Mouse (Mus musculus) lung, postnatal 0 days (tissue): Measurements from ENCODE around the gene Dnajb2. TPM values are rescaled to one million over a fixed set of nuclear protein-coding genes. Genes with fewer than 3 reads are reported as not detected.

Experiments
- ATAC-seq: fragments of 200-750 bp; cut with Nextera tagmentation; 2 replicates; pipeline ENCODE4 v1.8.0; 2017; ENCODE audit warnings: moderate library complexity
- DNase-seq: peaks from one replicate; pipeline ENCODE4 v3.0.0-alpha.2; 2016; ENCODE audit warnings: low spot score
- H3K27ac ChIP-seq: fragments of 300-500 bp; sonication (generic); 2 replicates; pipeline ENCODE4 v1.5.1; 2014; ENCODE audit warnings: antibody characterized with exemption, mild to moderate bottlenecking, low read length, mixed read lengths
- H3K27me3 ChIP-seq: fragments of 300-500 bp; sonication (generic); replicated peaks from 2 replicates; pipeline ENCODE4 v1.6.1; 2014; ENCODE audit warnings: low read length, mixed read lengths; ENCODE audit not compliant: insufficient read depth
- H3K36me3 ChIP-seq: fragments of 300-500 bp; sonication (generic); 2 replicates; pipeline ENCODE4 v1.6.1; 2014; ENCODE audit warnings: low read length, mixed read lengths; ENCODE audit not compliant: insufficient read depth
- H3K4me1 ChIP-seq: fragments of 300-500 bp; sonication (generic); 2 replicates; pipeline ENCODE4 v1.6.1; 2014; ENCODE audit warnings: antibody characterized with exemption, low read depth, low read length, mixed read lengths; ENCODE audit not compliant: insufficient read depth
- H3K4me2 ChIP-seq: fragments of 300-500 bp; sonication (generic); replicated peaks from 2 replicates; pipeline ENCODE4 v1.6.1; 2014; ENCODE audit warnings: low read depth, mild to moderate bottlenecking, low read length, moderate library complexity, mixed read lengths
- H3K4me3 ChIP-seq: fragments of 300-500 bp; sonication (generic); 2 replicates; pipeline ENCODE4 v1.5.1; 2014; ENCODE audit warnings: low read depth, low read length
- H3K9ac ChIP-seq: fragments of 300-500 bp; sonication (generic); replicated peaks from 2 replicates; pipeline ENCODE4 v1.6.1; 2014; ENCODE audit warnings: low read depth, mild to moderate bottlenecking
- H3K9me3 ChIP-seq: fragments of 300-500 bp; sonication (generic); 2 replicates; pipeline ENCODE4 v1.6.1; 2016; ENCODE audit warnings: low read length, mixed read lengths
- CTCF ChIP-seq: IDR thresholded peaks from 2 replicates; pipeline ENCODE4 v1.5.1; 2016; ENCODE audit warnings: antibody characterized with exemption, mild to moderate bottlenecking
- EP300 ChIP-seq: IDR thresholded peaks from 2 replicates; pipeline ENCODE4 v1.6.1; 2016; ENCODE audit warnings: antibody characterized with exemption, mild to moderate bottlenecking, control low read depth
- WGBS: fragments of 180-500 bp; shearing (Covaris S2); extraction: QIAGEN DNeasy Blood & Tissue Kit; methylation state at CpG from one replicate; pipeline ENCODE4 v1.1.7; 2014; 5-methylcytosine and 5-hydroxymethylcytosine counted together
- polyA plus RNA-seq: library from polyadenylated mRNA; unstranded; fragments of >200 nt; fragmentation: Nextera tagmentation; extraction: Ambion mirVana; gene quantifications from 2 replicates; pipeline ENCODE4 v1.2.1, GENCODE M21; 2015

Gene Dnajb2
- polyA plus RNA-seq, 1 experiment from 2014 or later, result 40.1 TPM

DNA sequence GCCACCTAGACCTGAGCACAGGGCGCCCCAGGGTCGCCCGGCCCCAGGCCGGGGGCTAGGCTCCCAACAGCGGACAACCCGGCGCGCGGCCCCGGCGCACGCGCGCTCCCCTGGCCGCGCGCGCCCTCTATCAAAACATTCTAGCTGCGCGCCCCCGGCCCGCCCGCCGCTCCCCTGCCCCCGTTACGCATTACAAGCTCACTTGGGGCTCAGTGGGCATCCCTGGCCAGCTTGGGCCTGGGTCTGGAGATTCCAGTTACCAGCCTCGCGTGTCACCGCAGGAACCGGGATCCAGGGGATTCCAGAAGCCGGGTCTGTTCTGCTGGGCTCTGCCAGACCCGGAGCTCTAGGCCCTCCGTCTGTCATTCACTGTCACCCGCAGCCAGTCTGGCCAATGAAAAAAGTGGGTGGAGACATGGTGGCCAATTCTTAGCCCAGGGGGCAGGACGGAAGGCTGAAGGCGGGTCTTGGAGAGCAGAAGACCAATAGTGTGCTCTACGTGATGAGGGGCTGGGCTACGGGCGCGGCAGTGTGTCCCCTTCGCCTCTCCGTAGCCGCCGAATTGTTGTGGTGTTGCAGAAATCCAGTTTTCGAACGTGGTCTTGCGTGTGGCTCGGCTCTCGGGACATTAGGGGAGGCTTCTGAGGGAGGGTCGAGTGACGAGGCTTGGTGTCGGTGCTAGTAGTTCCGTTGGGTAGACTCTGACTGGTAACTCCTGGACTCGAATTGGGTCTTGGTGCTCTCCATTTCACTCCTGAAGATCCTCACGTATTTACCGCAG, 44.4 kb upstream of the Dnajb2 start, which contains the start of the genes Ankzf1 and Atg9a:
Gene Ankzf1 (plus strand): TSS at position 530 of the 781 bp plus-strand sequence.
Gene Atg9a (minus strand): TSS at position 575 of the 781 bp plus-strand sequence.
- peak; percentile 99 for ATAC-seq
- WGBS, result 1% methylated on average over 55 of the region's 56 CpGs
- H3K4me1 ChIP-seq, result peaks cover 10% of the 10 kb centered on the region; the same call in 1 of the 2 replicates
- DNase-seq, result peak; percentile 100
- peak within 1 kb of the TSS; percentile 67 for H3K4me2 ChIP-seq
- H3K27me3 ChIP-seq, result no peaks in the 10 kb centered on the region
- H3K9ac ChIP-seq, result peak within 1 kb of the TSS; percentile 96
- peaks cover 13% of the 10 kb centered on the region; the same call in 1 of the 2 replicates for H3K36me3 ChIP-seq
- TF ChIP-seq EP300 (peak; percentile 53; the same call in 1 of the 2 replicates), CTCF (peak; percentile 17; the same call in 1 of the 2 replicates)
- H3K27ac ChIP-seq, result peak within 1 kb of the TSS; percentile 94
- peak within 1 kb of the TSS; percentile 88 for H3K4me3 ChIP-seq
- H3K9me3 ChIP-seq, result no peaks in the 10 kb centered on the region

DNA sequence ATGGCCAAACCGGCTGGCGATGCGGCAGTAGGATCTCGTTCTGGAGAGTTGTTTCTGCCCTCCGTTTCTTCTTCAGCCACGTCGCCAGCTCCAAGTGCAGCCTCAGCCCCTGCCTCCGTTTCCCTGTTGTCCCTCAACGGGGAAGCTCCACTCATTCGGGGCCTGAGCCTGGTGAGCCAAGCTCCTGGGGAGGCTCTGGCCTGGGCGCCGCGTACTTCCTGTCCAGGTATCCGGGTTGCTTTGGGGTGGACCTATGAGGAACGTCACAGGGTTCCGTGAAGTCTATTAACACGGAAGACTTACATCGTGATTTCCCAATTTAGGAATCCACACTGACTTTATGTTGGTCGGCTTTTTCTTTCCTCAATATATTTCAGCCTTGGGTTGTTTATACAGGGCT, 43.8 kb upstream of the Dnajb2 start:
- H3K36me3 ChIP-seq, result peaks cover 18% of the 10 kb centered on the region; the same call in 1 of the 2 replicates

DNA sequence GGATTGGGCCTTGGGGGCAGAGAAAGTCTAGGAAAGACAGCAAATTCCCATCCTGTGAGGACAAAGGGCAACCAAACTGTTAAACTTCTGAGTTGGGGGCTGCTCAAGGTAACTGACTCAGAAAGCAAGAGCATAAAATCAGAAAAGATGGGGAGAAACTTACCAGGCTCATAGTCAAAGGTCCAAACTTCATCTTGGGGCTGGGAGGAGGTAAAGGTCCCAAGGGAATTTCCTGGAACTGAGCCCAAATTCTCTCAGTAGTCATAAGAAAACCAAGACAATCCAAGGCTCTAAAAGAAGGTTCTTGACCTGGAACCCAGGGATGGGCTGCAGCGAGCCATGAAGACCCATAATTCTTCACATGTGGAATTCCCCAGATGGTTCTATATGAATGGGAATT, 35.0 kb upstream of the Dnajb2 start:
- DNase-seq (no peak), ATAC-seq (no peak)
- 85% methylated on average over 1 of the region's 1 CpGs for WGBS
- Histone ChIP-seq H3K9ac (no peak overlapping the region), H3K4me3 (no peak overlapping the region), H3K4me2 (no peak overlapping the region), H3K27ac (no peak overlapping the region), H3K4me1 (no peaks in the 10 kb centered on the region), H3K27me3 (no peaks in the 10 kb centered on the region), H3K36me3 (peaks cover 34% of the 10 kb centered on the region), H3K9me3 (no peaks in the 10 kb centered on the region)
- no peak for TF ChIP-seq EP300
- TF ChIP-seq CTCF, result no peak

More for the DNA sequence above, 43.8 kb upstream of the Dnajb2 start:
- WGBS, result 0% methylated on average over 19 of the region's 19 CpGs
- peak; percentile 79 for DNase-seq
- no peaks in the 10 kb centered on the region for H3K27me3 ChIP-seq
- TF ChIP-seq CTCF, result no peak
- no peak for TF ChIP-seq EP300
- peak overlapping the region; percentile 67 for H3K4me2 ChIP-seq
- peak overlapping the region; percentile 96 for H3K9ac ChIP-seq
- ATAC-seq, result peak; percentile 62
- H3K9me3 ChIP-seq, result no peaks in the 10 kb centered on the region
- peak overlapping the region; percentile 94 for H3K27ac ChIP-seq
- peaks cover 10% of the 10 kb centered on the region; the same call in 1 of the 2 replicates for H3K4me1 ChIP-seq
- peak overlapping the region; percentile 88 for H3K4me3 ChIP-seq

DNA sequence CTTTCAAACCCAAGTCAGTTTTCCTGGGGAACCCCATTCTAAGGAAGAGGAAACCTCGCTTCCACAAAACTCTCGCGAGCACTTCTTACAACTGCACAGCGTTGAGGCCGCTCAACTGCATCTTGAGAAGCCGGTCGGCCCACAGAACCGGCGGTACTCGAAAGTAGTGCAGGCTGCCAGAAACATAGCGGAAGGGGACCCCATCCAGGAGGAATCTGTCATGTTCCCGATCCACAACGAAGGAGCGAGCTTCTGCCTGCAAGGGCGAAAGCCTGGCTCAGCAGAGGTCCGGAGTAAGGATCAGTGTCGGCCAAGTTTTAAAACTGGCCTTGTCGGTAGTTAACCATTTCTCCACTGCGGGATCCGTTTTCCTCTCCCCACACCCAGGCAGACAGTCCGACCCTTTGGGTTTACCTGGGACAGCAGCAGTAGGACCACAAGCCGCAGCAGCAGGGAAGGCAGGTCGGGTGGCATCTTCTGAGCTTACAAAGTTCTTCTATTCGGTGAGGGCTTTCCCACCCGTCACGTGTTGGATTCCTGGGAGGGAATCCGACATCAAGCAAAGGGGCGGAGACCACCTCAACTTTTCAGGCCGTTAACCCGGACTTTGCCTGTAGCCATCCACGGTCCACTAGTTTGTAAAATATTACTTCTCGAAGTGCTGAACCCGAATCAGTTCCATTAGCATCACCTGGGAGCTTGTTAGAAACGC, 27.1 kb upstream of the Dnajb2 start:
- peak; percentile 72 for DNase-seq

DNA sequence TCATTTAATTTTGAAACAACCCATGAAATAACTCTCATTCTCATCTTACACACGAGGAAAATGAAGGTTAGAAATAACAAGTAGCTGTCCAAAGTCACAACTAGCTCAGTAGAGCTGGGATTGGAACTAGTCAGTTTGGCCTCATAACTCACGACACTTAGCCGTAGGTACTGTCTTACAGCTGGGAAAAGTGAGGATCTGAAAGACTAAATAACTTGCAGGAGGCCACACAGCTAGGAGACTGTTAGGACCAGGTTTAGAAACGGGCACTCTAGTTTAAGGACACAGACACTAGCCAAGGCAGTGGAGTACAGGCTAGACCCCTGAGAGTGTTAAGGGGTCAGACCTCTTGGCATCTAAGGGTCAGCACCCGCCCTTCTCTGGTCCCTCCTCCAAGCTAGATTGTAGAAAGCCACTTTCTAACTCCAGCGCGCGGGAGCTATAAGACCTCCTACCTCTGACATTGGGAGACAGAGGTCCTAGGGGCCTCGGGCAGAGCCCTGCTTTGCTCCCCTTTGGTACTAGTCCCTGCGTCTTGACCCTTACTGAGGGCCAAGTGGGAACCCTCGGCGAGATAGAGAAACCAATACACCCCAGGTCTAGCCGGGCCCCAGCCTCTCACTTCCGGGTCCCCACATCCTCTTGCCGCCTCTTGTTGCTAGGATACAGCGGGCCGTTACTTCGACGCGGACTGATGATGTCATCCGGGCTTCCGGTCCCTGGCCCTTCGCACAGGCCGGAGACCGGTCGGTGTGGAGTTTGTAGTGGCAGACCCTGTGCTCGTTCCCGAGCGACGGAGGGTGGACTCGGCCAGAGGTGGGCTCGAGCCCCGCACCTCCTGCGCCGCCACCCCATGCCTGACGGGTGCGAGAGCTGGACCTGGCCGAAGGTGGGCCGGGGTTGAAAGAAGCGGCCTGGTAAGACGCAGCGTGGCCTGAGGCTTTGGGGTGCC, 25.8 kb upstream of the Dnajb2 start, which contains the start of the genes Glb1l and Stk16:
Gene Glb1l (minus strand): TSS at position 678 of the 952 bp plus-strand sequence.
Gene Stk16 (plus strand): TSS at position 703 of the 952 bp plus-strand sequence.
- Histone ChIP-seq H3K9ac (peak within 1 kb of the TSS; percentile 96), H3K27ac (peak within 1 kb of the TSS; percentile 70), H3K9me3 (no peaks in the 10 kb centered on the region), H3K36me3 (peaks cover 10% of the 10 kb centered on the region; the same call in 1 of the 2 replicates), H3K27me3 (no peaks in the 10 kb centered on the region), H3K4me2 (peak within 1 kb of the TSS; percentile 87), H3K4me1 (peaks cover 20% of the 10 kb centered on the region; the same call in 1 of the 2 replicates), H3K4me3 (peak within 1 kb of the TSS; percentile 93)
- TF ChIP-seq EP300 (no peak), CTCF (no peak)
- 5% methylated on average over 38 of the region's 42 CpGs for WGBS
- DNase-seq, result peak; percentile 97
- ATAC-seq, result peak; percentile 96

More for the DNA sequence above, 27.1 kb upstream of the Dnajb2 start:
- peak overlapping the region; percentile 66 for H3K4me2 ChIP-seq
- WGBS, result 15% methylated on average over 34 of the region's 34 CpGs
- H3K4me1 ChIP-seq, result peaks cover 20% of the 10 kb centered on the region; the same call in 1 of the 2 replicates
- 0 out of 2 replicates have a peak, but pooled peaks cover 5% of the 10 kb centered on the region for H3K36me3 ChIP-seq
- TF ChIP-seq CTCF (no peak), EP300 (no peak)
- no peaks in the 10 kb centered on the region for H3K27me3 ChIP-seq
- H3K4me3 ChIP-seq, result peak overlapping the region; percentile 40
- 0 out of 2 replicates have a peak overlapping the region, but pooled peaks have one; percentile 26 for H3K27ac ChIP-seq
- ATAC-seq, result peak; percentile 38; the same call in 1 of the 2 replicates
- peak overlapping the region; percentile 32 for H3K9ac ChIP-seq
- no peaks in the 10 kb centered on the region for H3K9me3 ChIP-seq
